Mouse (Mus musculus) adipose tissue, adult 10 weeks (tissue): ENCODE data around the gene Rpl36a-ps1. TPM values are rescaled to one million over a fixed set of nuclear protein-coding genes. Genes with fewer than 3 reads are reported as not detected.

ENCODE experiments used
- polyA plus RNA-seq: library from polyadenylated mRNA; stranded (reverse); fragments of 350-450 nt; fragmentation: Illumina TruSeq; extraction: RNeasy Lipid Tissue Mini Kit (QIAGEN cat#74804); gene quantifications from one replicate; pipeline ENCODE4 v1.2.3, GENCODE M21; 2014; ENCODE audit warnings: low read depth, low replicate concordance

Rpl36a-ps1 gene
- polyA plus RNA-seq = 11.5 TPM

DNA sequence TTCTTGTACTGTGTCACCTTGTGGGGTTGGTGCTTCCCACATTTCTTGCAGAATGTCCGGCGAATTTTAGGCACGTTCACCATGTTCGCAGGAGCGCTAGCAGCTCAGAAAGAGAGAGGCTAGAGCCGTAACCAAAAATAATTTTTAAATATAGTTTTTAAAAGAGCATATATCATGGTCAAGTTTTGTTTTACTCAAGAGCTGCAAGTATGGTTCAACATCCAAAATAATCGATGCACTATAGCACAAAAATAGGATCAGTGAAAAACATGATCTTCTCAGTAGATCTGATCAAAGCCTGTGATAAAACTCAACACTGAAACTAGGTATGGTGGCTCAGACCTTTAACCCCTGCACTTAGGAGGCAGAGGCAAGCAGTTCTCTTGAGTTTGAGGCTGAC, at the start of gene Rpl36a-ps1:
Rpl36a-ps1 (minus strand) TSS at position 101 of the 400 bp plus-strand sequence.

Other genes starting within 250 kb of the Rpl36a-ps1 start
- 51.8 TPM for gene Mzt1, start 51.8 kb upstream of the Rpl36a-ps1 start, polyA plus RNA-seq
- 5.0 TPM for gene Bora, start 51.9 kb upstream of the Rpl36a-ps1 start, polyA plus RNA-seq
- 9.7 TPM for gene Pibf1, start 105.1 kb upstream of the Rpl36a-ps1 start, polyA plus RNA-seq
- 14.8 TPM for gene Dis3, start 105.5 kb upstream of the Rpl36a-ps1 start, polyA plus RNA-seq